Mouse (Mus musculus): ENCODE results near the gene Bpifb3. TPM values are rescaled to one million over a fixed set of nuclear protein-coding genes. Genes with fewer than 3 reads are reported as not detected.

Bpifb3 gene
- polyA plus RNA-seq (2016; fragmentation: Nextera tagmentation; extraction: Ambion mirVana): not detected in 2 replicates

DNA sequence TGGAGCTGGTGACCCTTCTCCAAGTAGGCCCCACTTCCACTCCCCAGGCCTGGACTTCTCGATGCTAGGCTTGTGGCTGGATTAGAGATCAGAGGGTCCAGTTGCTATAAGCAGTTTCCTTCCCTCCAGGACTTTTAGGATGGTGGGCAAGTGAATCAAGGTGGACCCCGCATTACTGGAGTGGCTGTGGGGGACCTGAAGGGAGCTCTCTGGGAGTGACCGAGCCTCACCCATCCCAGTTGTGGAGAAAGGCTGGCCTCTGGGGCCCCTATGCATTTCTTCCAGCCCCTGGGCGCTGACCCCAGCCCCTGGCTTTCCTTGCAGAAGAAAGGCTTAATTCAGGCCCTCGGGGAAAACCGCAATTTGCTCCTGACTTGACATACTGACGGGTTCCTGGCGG lies at the start of gene Bpifb3:
TSS of gene Bpifb3 (plus strand) at position 301 of the 400 bp plus-strand sequence.
- no peak for DNase-seq (ENCODE audit: low spot score)
- WGBS: 55% methylated on average over 8 of the region's 8 CpGs
- Histone ChIP-seq H3K4me3 (no peak within 1 kb of the TSS), H3K4me1 (peaks cover 5% of the 10 kb centered on the region), H3K36me3 (replicated peaks) (no peaks in the 10 kb centered on the region), H3K9me3 (no peaks in the 10 kb centered on the region), H3K27ac (replicated peaks) (no peak within 1 kb of the TSS), H3K27me3 (replicated peaks; ENCODE audit: low read depth, poor library complexity, severe bottlenecking) (no peaks in the 10 kb centered on the region)

DNA sequence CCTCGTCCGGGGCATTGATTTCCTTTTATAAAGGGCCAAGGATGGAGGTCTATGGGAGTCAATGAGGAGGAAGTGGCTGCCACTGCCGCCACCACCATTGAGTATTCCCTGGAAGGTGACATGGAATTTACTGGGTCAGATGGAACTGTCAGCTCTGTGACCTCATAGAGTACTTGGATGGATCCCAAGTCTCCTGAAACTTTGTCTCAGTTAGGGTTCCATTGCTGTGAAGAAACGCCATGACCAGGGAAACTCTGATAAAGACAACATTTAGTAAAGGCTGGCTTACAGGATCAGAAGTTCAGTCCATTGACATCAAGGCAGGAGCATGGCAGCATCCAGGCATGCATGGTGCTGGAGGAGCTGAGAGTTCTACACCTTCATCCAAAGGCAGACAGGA lies 47.0 kb upstream of the Bpifb3 start, which contains the start of gene Sun5:
TSS of gene Sun5 (minus strand) at position 101 of the 400 bp plus-strand sequence.
- Histone ChIP-seq H3K4me3 (no peak within 1 kb of the TSS), H3K9me3 (no peaks in the 10 kb centered on the region), H3K4me1 (no peaks in the 10 kb centered on the region), H3K36me3 (replicated peaks) (no peaks in the 10 kb centered on the region), H3K27me3 (replicated peaks; ENCODE audit: low read depth, poor library complexity, severe bottlenecking) (no peaks in the 10 kb centered on the region), H3K27ac (replicated peaks) (no peak within 1 kb of the TSS)
- DNase-seq (ENCODE audit: low spot score): no peak
- whole genome bisulfite sequencing: 90% methylated on average over 4 of the region's 4 CpGs

DNA sequence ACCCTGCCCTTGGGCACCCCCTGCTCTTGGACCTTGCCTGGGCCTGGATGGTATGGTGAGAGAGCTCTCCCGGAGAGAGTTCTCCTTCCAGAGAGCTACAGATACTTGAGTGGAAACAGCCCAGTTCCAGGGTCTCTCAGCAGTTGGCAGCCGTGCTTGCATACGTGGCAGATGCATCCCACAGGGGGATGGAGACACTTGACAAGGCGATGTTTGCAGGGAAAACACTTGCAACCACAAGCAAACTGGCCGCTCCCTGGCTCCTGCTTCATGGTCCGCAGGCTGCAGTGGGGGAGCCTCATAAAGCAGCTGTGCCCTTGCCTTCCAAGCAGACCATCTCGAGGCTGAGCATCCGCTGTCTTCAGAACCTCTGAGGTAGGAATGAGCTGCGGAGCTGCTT lies 43.3 kb upstream of the Bpifb3 start, which contains the start of gene Bpifb2:
TSS of gene Bpifb2 (plus strand) at position 301 of the 400 bp plus-strand sequence.
- DNase-seq (ENCODE audit: low spot score): no peak
- no peak within 1 kb of the TSS for H3K4me3 ChIP-seq
- H3K9me3 ChIP-seq: no peaks in the 10 kb centered on the region
- no peaks in the 10 kb centered on the region for H3K4me1 ChIP-seq
- H3K36me3 ChIP-seq (replicated peaks): no peaks in the 10 kb centered on the region
- no peak within 1 kb of the TSS for H3K27ac ChIP-seq (replicated peaks)
- H3K27me3 ChIP-seq (replicated peaks; ENCODE audit: low read depth, poor library complexity, severe bottlenecking): no peaks in the 10 kb centered on the region
- 71% methylated on average over 9 of the region's 9 CpGs for WGBS

DNA sequence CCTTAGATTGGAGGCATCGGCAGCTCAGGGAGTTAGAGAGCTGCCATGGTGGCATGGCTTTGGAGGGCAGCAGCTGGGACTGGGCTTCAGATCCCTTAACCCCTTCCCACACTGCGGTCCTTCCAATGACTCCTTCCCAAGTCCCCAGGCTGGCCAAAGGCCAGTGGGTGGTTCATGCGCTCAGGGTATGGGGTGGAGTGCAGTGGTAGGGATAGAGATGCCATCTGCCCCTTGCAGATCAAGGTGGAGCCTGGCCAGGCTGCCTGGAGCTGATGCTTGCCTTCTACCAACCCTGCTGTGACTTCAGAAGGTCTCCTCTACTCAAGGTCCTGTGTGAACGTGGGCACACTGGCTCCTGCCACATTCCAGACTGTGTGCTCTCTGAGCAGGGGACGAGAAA lies 18.9 kb upstream of the Bpifb3 start:
- 87% methylated on average over 5 of the region's 5 CpGs for WGBS
- H3K4me3 ChIP-seq: no peak overlapping the region
- H3K4me1 ChIP-seq: peaks cover 6% of the 10 kb centered on the region; the same call in 1 of the 2 replicates
- no peak for DNase-seq (ENCODE audit: low spot score)
- H3K27me3 ChIP-seq (replicated peaks; ENCODE audit: low read depth, poor library complexity, severe bottlenecking): no peaks in the 10 kb centered on the region
- H3K36me3 ChIP-seq (replicated peaks): no peaks in the 10 kb centered on the region
- no peak overlapping the region for H3K27ac ChIP-seq (replicated peaks)
- H3K9me3 ChIP-seq: no peaks in the 10 kb centered on the region

DNA sequence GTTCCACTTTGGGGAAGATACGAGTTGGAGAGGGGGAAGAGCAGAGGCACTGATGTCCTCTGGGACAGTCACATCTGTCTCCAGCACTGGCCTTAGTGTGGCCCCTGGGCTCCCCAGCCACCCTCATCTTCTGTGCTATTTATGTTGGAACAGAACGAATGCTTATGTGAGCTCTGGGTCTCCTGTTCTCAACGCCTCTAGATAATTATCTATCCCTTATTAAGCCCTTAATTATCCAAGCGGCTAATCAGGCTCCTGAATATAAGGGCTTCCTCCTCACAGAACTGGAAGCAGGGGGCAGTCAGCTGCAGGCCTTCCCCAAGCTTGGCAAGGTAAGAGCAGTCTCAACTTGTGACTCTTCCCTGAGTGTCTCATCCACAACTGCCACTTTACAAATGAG lies 17.9 kb upstream of the Bpifb3 start, which contains the start of gene Bpifb6:
TSS of gene Bpifb6 (plus strand) at position 301 of the 400 bp plus-strand sequence.
- Histone ChIP-seq H3K4me1 (peaks cover 6% of the 10 kb centered on the region; the same call in 1 of the 2 replicates), H3K27me3 (replicated peaks; ENCODE audit: low read depth, poor library complexity, severe bottlenecking) (no peaks in the 10 kb centered on the region), H3K9me3 (no peaks in the 10 kb centered on the region), H3K27ac (replicated peaks) (no peak within 1 kb of the TSS), H3K4me3 (no peak within 1 kb of the TSS), H3K36me3 (replicated peaks) (no peaks in the 10 kb centered on the region)
- DNase-seq (ENCODE audit: low spot score): no peak
- WGBS: 66% methylated on average over 4 of the region's 4 CpGs

DNA sequence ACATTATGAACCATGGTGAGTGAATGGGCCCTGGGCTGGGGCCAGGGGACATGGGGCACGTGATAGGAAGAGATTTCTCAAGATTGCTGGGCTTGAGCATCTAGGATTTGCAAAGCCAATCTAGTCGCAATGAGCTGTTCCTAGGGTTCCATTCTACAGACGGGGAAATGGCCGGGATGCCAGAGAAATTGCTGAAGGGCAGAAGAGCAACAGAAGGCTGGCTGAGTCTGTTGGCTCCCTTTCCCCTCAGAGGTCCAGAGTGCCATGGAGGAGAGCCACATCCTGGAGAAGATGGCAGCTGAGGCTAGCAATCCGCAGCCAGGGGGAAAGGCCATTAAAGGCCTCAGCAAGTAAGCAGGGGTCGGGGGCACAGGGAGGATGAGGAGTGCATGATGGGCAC lies 15.3 kb upstream of the Bpifb3 start:
- Histone ChIP-seq H3K27me3 (replicated peaks; ENCODE audit: low read depth, poor library complexity, severe bottlenecking) (no peaks in the 10 kb centered on the region), H3K27ac (replicated peaks) (no peak overlapping the region), H3K4me1 (peaks cover 6% of the 10 kb centered on the region; the same call in 1 of the 2 replicates), H3K36me3 (replicated peaks) (no peaks in the 10 kb centered on the region), H3K9me3 (no peaks in the 10 kb centered on the region), H3K4me3 (no peak overlapping the region)
- 84% methylated on average over 6 of the region's 6 CpGs for whole genome bisulfite sequencing
- DNase-seq (ENCODE audit: low spot score): no peak

DNA sequence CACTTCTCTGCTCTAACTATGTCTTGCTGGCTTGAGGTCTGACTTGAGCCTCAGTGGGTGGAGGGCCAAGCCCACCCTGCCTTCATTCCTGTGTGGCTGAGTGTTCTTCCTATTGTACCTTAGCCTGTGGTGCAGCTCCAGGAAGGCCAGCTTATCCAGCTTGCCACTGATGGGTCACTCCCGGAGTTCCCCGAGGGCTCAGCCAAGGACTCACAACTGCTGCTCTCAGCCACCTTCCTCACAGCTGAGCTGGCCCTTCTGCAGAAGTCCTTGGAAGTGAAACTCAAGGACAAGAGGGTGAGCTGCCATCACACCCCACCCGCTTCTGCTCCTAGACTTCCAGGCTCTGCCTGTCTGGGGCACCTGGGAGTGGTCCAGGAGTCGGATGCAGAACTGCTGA lies 11.4 kb upstream of the Bpifb3 start:
- Histone ChIP-seq H3K9me3 (no peaks in the 10 kb centered on the region), H3K4me3 (no peak overlapping the region), H3K4me1 (no peaks in the 10 kb centered on the region), H3K36me3 (replicated peaks) (no peaks in the 10 kb centered on the region), H3K27me3 (replicated peaks; ENCODE audit: low read depth, poor library complexity, severe bottlenecking) (no peaks in the 10 kb centered on the region), H3K27ac (replicated peaks) (no peak overlapping the region)
- 89% methylated on average over 4 of the region's 4 CpGs for WGBS
- DNase-seq (ENCODE audit: low spot score): no peak

DNA sequence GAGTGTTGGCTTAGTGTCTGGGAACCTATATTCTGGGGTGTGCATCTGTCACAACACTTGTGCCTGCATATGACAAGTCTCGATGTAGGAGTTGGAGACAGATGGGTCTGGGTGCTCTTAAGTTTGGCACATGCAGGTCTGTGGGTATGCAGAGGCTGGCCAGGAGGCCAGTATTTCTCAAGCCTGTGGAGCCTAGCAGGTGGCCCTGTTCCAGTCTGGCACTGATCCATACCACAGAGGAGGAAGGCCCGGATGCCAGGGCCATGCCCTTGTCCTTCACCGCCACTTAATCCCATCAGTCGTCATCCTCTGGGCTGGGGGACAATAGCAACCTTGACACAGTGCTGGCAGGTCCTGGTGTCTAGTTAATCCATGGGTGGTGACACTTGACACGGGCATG lies 3.9 kb upstream of the Bpifb3 start:
- no peaks in the 10 kb centered on the region for H3K27me3 ChIP-seq (replicated peaks; ENCODE audit: low read depth, poor library complexity, severe bottlenecking)
- no peaks in the 10 kb centered on the region for H3K9me3 ChIP-seq
- no peak overlapping the region for H3K27ac ChIP-seq (replicated peaks)
- peaks cover 5% of the 10 kb centered on the region for H3K4me1 ChIP-seq
- H3K4me3 ChIP-seq: no peak overlapping the region
- no peak for DNase-seq (ENCODE audit: low spot score)
- WGBS: 75% methylated on average over 5 of the region's 5 CpGs
- H3K36me3 ChIP-seq (replicated peaks): no peaks in the 10 kb centered on the region

DNA sequence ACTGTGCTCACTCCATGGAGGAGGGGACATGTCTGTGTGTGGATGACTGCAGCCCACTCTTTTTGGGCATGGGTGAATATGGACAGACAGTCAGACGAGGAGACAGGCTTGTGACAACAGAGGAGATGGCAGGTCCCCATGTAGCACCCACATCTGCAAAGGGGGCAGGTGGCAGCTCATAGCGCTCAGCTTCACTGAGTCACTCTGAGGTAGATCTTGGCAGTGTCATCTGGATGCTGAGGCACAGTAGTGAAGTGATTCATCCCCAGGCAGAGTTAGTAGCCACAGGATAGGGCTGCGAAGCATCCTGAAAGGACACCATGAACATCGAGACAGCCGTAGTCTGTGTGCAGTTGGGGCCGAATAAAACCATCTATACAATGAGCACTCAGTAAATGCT lies 3.2 kb downstream of the Bpifb3 start:
- H3K9me3 ChIP-seq: no peaks in the 10 kb centered on the region
- no peak overlapping the region for H3K4me3 ChIP-seq
- H3K4me1 ChIP-seq: peaks cover 5% of the 10 kb centered on the region
- no peaks in the 10 kb centered on the region for H3K36me3 ChIP-seq (replicated peaks)
- no peaks in the 10 kb centered on the region for H3K27me3 ChIP-seq (replicated peaks; ENCODE audit: low read depth, poor library complexity, severe bottlenecking)
- whole genome bisulfite sequencing: 91% methylated on average over 6 of the region's 6 CpGs
- no peak overlapping the region for H3K27ac ChIP-seq (replicated peaks)
- DNase-seq (ENCODE audit: low spot score): no peak

DNA sequence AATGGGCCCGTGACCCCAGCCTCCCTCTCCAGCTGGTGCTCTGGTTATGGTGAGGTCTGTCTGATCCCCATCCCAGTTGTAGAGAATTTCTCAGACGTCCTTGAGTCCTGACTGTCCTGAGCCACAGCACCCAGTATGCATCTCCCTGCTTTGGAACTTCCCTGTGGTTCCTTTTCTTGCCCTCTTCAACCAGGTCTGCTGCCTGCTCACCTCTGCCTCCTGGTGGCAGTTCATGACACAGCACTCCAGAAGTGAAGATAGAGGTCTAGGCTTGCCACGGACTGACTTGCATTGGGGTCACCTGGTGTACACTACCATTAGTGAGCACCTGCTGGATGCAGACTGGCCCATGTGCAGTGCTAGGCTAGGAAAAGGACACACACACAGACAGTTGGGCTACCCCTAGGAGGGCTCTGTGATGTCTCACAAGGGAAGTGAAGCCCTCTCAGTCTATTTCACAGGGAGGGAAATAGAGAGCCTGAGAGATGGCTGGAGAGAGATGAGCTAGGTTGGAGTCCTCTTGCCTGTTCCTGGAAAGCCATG lies 11.9 kb downstream of the Bpifb3 start:
- Histone ChIP-seq H3K4me1 (0 out of 2 replicates have a peak, but pooled peaks cover 5% of the 10 kb centered on the region), H3K9me3 (no peaks in the 10 kb centered on the region), H3K36me3 (replicated peaks) (no peaks in the 10 kb centered on the region), H3K4me3 (no peak overlapping the region), H3K27ac (replicated peaks) (no peak overlapping the region), H3K27me3 (replicated peaks; ENCODE audit: low read depth, poor library complexity, severe bottlenecking) (no peaks in the 10 kb centered on the region)
- WGBS: 39% methylated on average over 3 of the region's 3 CpGs
- peak; percentile 67 for DNase-seq (ENCODE audit: low spot score)

DNA sequence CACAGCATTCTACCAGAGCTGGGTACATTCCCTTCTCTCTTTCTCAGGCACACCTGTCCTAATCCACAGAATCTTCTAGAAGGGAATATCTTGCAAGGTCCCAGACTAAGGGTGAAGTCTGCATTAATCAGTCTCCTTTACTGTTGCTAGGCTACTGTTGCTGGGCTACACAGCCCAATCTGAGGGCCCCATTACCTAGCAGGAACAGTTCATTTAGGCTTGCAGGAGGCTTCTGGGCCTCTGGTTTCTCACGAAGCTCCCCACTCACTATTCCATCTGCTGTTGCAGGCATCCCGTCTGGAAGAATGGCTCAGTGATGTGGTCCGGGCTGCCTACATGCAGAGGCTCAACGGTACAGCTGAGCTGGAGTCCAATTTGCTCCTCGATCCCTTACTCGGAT lies 13.1 kb downstream of the Bpifb3 start:
- H3K4me3 ChIP-seq: no peak overlapping the region
- no peaks in the 10 kb centered on the region for H3K9me3 ChIP-seq
- 0 out of 2 replicates have a peak, but pooled peaks cover 5% of the 10 kb centered on the region for H3K4me1 ChIP-seq
- no peaks in the 10 kb centered on the region for H3K36me3 ChIP-seq (replicated peaks)
- H3K27me3 ChIP-seq (replicated peaks; ENCODE audit: low read depth, poor library complexity, severe bottlenecking): no peaks in the 10 kb centered on the region
- DNase-seq (ENCODE audit: low spot score): no peak
- WGBS: 84% methylated on average over 6 of the region's 6 CpGs
- no peak overlapping the region for H3K27ac ChIP-seq (replicated peaks)

DNA sequence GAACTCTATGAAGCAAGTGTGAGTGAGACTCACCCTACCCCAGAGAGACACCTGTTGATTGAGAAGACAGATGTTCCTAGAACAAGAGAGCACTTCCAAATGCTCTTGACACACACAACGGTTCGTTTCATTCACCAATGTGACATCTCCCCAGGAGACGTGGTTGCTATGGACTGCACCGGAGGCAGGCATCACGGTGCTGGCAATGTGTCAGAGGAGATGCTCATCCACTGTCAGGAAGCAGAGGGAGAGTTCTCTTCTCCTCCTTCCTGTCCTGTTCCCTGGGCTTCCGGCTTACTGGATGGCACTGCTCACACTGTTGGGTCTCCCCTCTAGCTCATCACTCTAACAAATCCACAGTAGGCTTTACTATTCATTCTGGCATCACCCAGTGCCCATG lies 15.3 kb downstream of the Bpifb3 start:
- Histone ChIP-seq H3K4me3 (no peak overlapping the region), H3K27me3 (replicated peaks; ENCODE audit: low read depth, poor library complexity, severe bottlenecking) (no peaks in the 10 kb centered on the region), H3K9me3 (no peaks in the 10 kb centered on the region), H3K27ac (replicated peaks) (no peak overlapping the region), H3K4me1 (0 out of 2 replicates have a peak, but pooled peaks cover 5% of the 10 kb centered on the region), H3K36me3 (replicated peaks) (no peaks in the 10 kb centered on the region)
- WGBS: 76% methylated on average over 6 of the region's 6 CpGs
- no peak for DNase-seq (ENCODE audit: low spot score)

DNA sequence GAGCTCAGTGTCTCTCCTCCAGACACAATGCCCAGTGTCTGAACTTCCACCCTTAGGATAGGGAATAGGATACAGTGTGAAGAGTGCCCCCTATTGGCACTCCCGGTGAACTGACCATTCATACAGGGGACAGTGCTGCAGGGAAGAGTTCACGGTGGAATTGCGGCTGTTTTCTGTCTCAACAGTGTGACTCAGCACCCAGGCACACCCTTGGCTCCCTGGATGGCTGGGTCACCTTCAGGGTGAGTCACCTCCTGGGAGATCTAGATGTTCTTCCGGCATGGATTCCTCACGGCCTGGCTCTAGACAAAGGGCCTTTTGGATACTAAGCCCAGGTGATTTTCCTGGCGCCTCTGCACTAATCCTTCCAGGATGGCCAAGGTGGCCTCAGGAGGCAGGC lies 17.3 kb downstream of the Bpifb3 start:
- no peaks in the 10 kb centered on the region for H3K36me3 ChIP-seq (replicated peaks)

More for the DNA sequence above, 17.3 kb downstream of the Bpifb3 start:
- no peak for DNase-seq (ENCODE audit: low spot score)
- 89% methylated on average over 6 of the region's 6 CpGs for WGBS
- H3K4me1 ChIP-seq: 0 out of 2 replicates have a peak, but pooled peaks cover 5% of the 10 kb centered on the region
- no peak overlapping the region for H3K27ac ChIP-seq (replicated peaks)
- H3K27me3 ChIP-seq (replicated peaks; ENCODE audit: low read depth, poor library complexity, severe bottlenecking): no peaks in the 10 kb centered on the region
- H3K4me3 ChIP-seq: no peak overlapping the region
- H3K9me3 ChIP-seq: no peaks in the 10 kb centered on the region

Measured in embryonic facial prominence, embryonic 10.5 days (tissue).